Mouse (Mus musculus) layer of hippocampus, adult 18-20 months (tissue): ENCODE data around the gene Flrt1. TPM values are rescaled to one million over a fixed set of nuclear protein-coding genes. Genes with fewer than 3 reads are reported as not detected.

Source experiments
- DNase-seq, 2 experiments: peaks; one replicate each; pipeline ENCODE4 v3.0.0; 2022; ENCODE audit warnings: low spot score in 2 of 2
- long read RNA-seq: library from polyadenylated mRNA; stranded (forward); transcript quantifications from one replicate; pipeline ENCODE4 v2.0.0, GENCODE M21; 2021
- total RNA-seq, 2 experiments: library from RNA; stranded (reverse); gene quantifications; 2 replicates each; pipeline ENCODE4 v1.2.3; 2021

Flrt1 gene
- 10 to 100 TPM; 21.6 to 22.0 TPM for total RNA-seq
- long read RNA-seq, partial matches to known transcripts: 0 of 1 reads
- long read RNA-seq, other reads (novel, unspliced or antisense): 1 of 1 reads

GRCm38 (mm10) chr19:7105544-7105943 is at the start of gene Flrt1:
Gene Flrt1 (minus strand): TSS chr19:7105729.
- DNase-seq: no peak

- peak; percentile 39 to 58 for DNase-seq
Measured at GRCm38 (mm10) chr19:7155196-7155595, 49.7 kb upstream of the Flrt1 start.

GRCm38 (mm10) chr19:7153232-7153631 is 47.7 kb upstream of the Flrt1 start:
- DNase-seq: peak in 1 of 2 experiments; percentile 59

GRCm38 (mm10) chr19:7151927-7152653 is 46.6 kb upstream of the Flrt1 start:
- no peak for DNase-seq

GRCm38 (mm10) chr19:7151300-7151926 is 45.9 kb upstream of the Flrt1 start:
- DNase-seq: no peak

GRCm38 (mm10) chr19:7149158-7149685 is 43.7 kb upstream of the Flrt1 start:
- no peak for DNase-seq

- peak; percentile 45 to 63 for DNase-seq
Measured at GRCm38 (mm10) chr19:7148541-7149085, 43.1 kb upstream of the Flrt1 start.

GRCm38 (mm10) chr19:7148096-7148495 is 42.6 kb upstream of the Flrt1 start:
- DNase-seq: peak; percentile 69 to 79

GRCm38 (mm10) chr19:7146376-7146775 is 40.8 kb upstream of the Flrt1 start:
- no peak for DNase-seq

GRCm38 (mm10) chr19:7144458-7144857 is 38.9 kb upstream of the Flrt1 start:
- no peak for DNase-seq

- DNase-seq: peak in 1 of 2 experiments; percentile 62
Measured at GRCm38 (mm10) chr19:7143854-7144253, 38.3 kb upstream of the Flrt1 start.

GRCm38 (mm10) chr19:7142207-7142915 is 36.8 kb upstream of the Flrt1 start:
- DNase-seq: no peak

GRCm38 (mm10) chr19:7140856-7141421 is 35.4 kb upstream of the Flrt1 start:
- peak in 1 of 2 experiments; percentile 42 for DNase-seq

GRCm38 (mm10) chr19:7140373-7140772 is 34.8 kb upstream of the Flrt1 start:
- DNase-seq: peak in 1 of 2 experiments; percentile 38

GRCm38 (mm10) chr19:7139321-7139720 is 33.8 kb upstream of the Flrt1 start:
- DNase-seq: no peak

GRCm38 (mm10) chr19:7138327-7138726 is 32.8 kb upstream of the Flrt1 start:
- no peak for DNase-seq

- no peak for DNase-seq
Measured at GRCm38 (mm10) chr19:7136714-7137498, 31.4 kb upstream of the Flrt1 start.

GRCm38 (mm10) chr19:7136016-7136415 is 30.5 kb upstream of the Flrt1 start:
- DNase-seq: peak; percentile 59 to 64

- peak in 1 of 2 experiments; percentile 53 for DNase-seq
Measured at GRCm38 (mm10) chr19:7135525-7135924, 30.0 kb upstream of the Flrt1 start.

- DNase-seq: peak in 1 of 2 experiments; percentile 36
Measured at GRCm38 (mm10) chr19:7134631-7135091, 29.1 kb upstream of the Flrt1 start.
